Mouse (Mus musculus): Measurements from ENCODE around the gene Olfr1221. TPM values are rescaled to one million over a fixed set of nuclear protein-coding genes. Genes with fewer than 3 reads are reported as not detected.
"Not testable (repeated sequence)": the region's sequence is repeated elsewhere in the genome, so short reads cannot be mapped to it uniquely, and the experiment has no call there.

The Olfr1221 gene
- polyA plus RNA-seq (2012; rRNA removed): not detected in 2 replicates

GRCm38 (mm10) chr2:89117183-89117582 is at the start of gene Olfr1221:
Gene Olfr1221, minus strand, starts transcription at chr2:89117283.
- Histone ChIP-seq H3K4me1 (ENCODE audit: control insufficient read depth, insufficient read depth, insufficient read length) (no peaks in the 10 kb centered on the region), H3K27me3 (ENCODE audit: control insufficient read depth, insufficient read depth, low read length) (no peaks in the 10 kb centered on the region), H3K4me3 (ENCODE audit: extremely low read depth, insufficient read depth, insufficient read length) (no peak within 1 kb of the TSS), H3K27ac (ENCODE audit: insufficient read depth, low read length) (no peak within 1 kb of the TSS), H3K36me3 (ENCODE audit: control insufficient read depth, insufficient read depth, low read length) (no peaks in the 10 kb centered on the region)
- no peak for TF ChIP-seq CTCF (IDR thresholded peaks at IDR 0.05; ENCODE audit: extremely low read depth, insufficient read depth, insufficient read length, insufficient replicate concordance)
- no peak for DNase-seq (ENCODE audit: low read depth in 1 of 2, low spot score in 2 of 2)
- WGBS: 18% methylated on average over 2 of the region's 2 CpGs

GRCm38 (mm10) chr2:89164711-89165110 is 47.6 kb upstream of the Olfr1221 start:
- 88% methylated on average over 4 of the region's 4 CpGs for WGBS
- not testable (repeated sequence) for DNase-seq (ENCODE audit: low read depth in 1 of 2, low spot score in 2 of 2)

GRCm38 (mm10) chr2:89163991-89164390 is 46.9 kb upstream of the Olfr1221 start, which contains the start of gene Olfr1224-ps1:
Gene Olfr1224-ps1, minus strand, starts transcription at chr2:89164091.
- H3K27ac ChIP-seq (ENCODE audit: insufficient read depth, low read length); H3K4me1 ChIP-seq (ENCODE audit: control insufficient read depth, insufficient read depth, insufficient read length); DNase-seq (ENCODE audit: low read depth in 1 of 2, low spot score in 2 of 2); H3K36me3 ChIP-seq (ENCODE audit: control insufficient read depth, insufficient read depth, low read length); H3K4me3 ChIP-seq (ENCODE audit: extremely low read depth, insufficient read depth, insufficient read length); H3K27me3 ChIP-seq (ENCODE audit: control insufficient read depth, insufficient read depth, low read length): not testable (repeated sequence)
- WGBS: 88% methylated on average over 8 of the region's 8 CpGs

More at GRCm38 (mm10) chr2:89164711-89165110, 47.6 kb upstream of the Olfr1221 start:
- H3K4me1 ChIP-seq (ENCODE audit: control insufficient read depth, insufficient read depth, insufficient read length); H3K27me3 ChIP-seq (ENCODE audit: control insufficient read depth, insufficient read depth, low read length); H3K36me3 ChIP-seq (ENCODE audit: control insufficient read depth, insufficient read depth, low read length); H3K27ac ChIP-seq (ENCODE audit: insufficient read depth, low read length); H3K4me3 ChIP-seq (ENCODE audit: extremely low read depth, insufficient read depth, insufficient read length): not testable (repeated sequence)

GRCm38 (mm10) chr2:89151460-89151859 is 34.4 kb upstream of the Olfr1221 start, which contains the start of gene Olfr1223:
Gene Olfr1223, minus strand, starts transcription at chr2:89151560.
- TF ChIP-seq CTCF (IDR thresholded peaks at IDR 0.05; ENCODE audit: extremely low read depth, insufficient read depth, insufficient read length, insufficient replicate concordance): no peak
- TF ChIP-seq POLR2A (IDR thresholded peaks at IDR 0.05; ENCODE audit: low read depth, low read length): no peak
- Histone ChIP-seq H3K27me3 (ENCODE audit: control insufficient read depth, insufficient read depth, low read length) (no peaks in the 10 kb centered on the region), H3K4me1 (ENCODE audit: control insufficient read depth, insufficient read depth, insufficient read length) (no peaks in the 10 kb centered on the region), H3K27ac (ENCODE audit: insufficient read depth, low read length) (no peak within 1 kb of the TSS), H3K36me3 (ENCODE audit: control insufficient read depth, insufficient read depth, low read length) (no peaks in the 10 kb centered on the region), H3K4me3 (ENCODE audit: extremely low read depth, insufficient read depth, insufficient read length) (no peak within 1 kb of the TSS)
- 64% methylated on average over 1 of the region's 1 CpGs for WGBS
- DNase-seq (ENCODE audit: low read depth in 1 of 2, low spot score in 2 of 2): no peak

GRCm38 (mm10) chr2:89132954-89133353 is 15.9 kb upstream of the Olfr1221 start, which contains the start of gene Olfr1222:
Gene Olfr1222, minus strand, starts transcription at chr2:89133054.
- DNase-seq (ENCODE audit: low read depth in 1 of 2, low spot score in 2 of 2): no peak
- H3K36me3 ChIP-seq (ENCODE audit: control insufficient read depth, insufficient read depth, low read length): no peaks in the 10 kb centered on the region
- no peak within 1 kb of the TSS for H3K4me3 ChIP-seq (ENCODE audit: extremely low read depth, insufficient read depth, insufficient read length)
- no peak within 1 kb of the TSS for H3K27ac ChIP-seq (ENCODE audit: insufficient read depth, low read length)
- H3K4me1 ChIP-seq (ENCODE audit: control insufficient read depth, insufficient read depth, insufficient read length): no peaks in the 10 kb centered on the region
- H3K27me3 ChIP-seq (ENCODE audit: control insufficient read depth, insufficient read depth, low read length): no peaks in the 10 kb centered on the region
- WGBS: 84% methylated on average over 3 of the region's 3 CpGs
- no peak for TF ChIP-seq CTCF (IDR thresholded peaks at IDR 0.05; ENCODE audit: extremely low read depth, insufficient read depth, insufficient read length, insufficient replicate concordance)
- TF ChIP-seq POLR2A (IDR thresholded peaks at IDR 0.05; ENCODE audit: low read depth, low read length): no peak

GRCm38 (mm10) chr2:89106735-89107134 is 10.3 kb downstream of the Olfr1221 start, which contains the start of gene Olfr1220:
Gene Olfr1220, minus strand, starts transcription at chr2:89106835.
- H3K27me3 ChIP-seq (ENCODE audit: control insufficient read depth, insufficient read depth, low read length): no peaks in the 10 kb centered on the region
- H3K4me1 ChIP-seq (ENCODE audit: control insufficient read depth, insufficient read depth, insufficient read length): no peaks in the 10 kb centered on the region
- H3K27ac ChIP-seq (ENCODE audit: insufficient read depth, low read length): no peak within 1 kb of the TSS
- WGBS: 74% methylated on average over 3 of the region's 3 CpGs
- no peak within 1 kb of the TSS for H3K4me3 ChIP-seq (ENCODE audit: extremely low read depth, insufficient read depth, insufficient read length)
- DNase-seq (ENCODE audit: low read depth in 1 of 2, low spot score in 2 of 2): no peak
- TF ChIP-seq CTCF (IDR thresholded peaks at IDR 0.05; ENCODE audit: extremely low read depth, insufficient read depth, insufficient read length, insufficient replicate concordance): no peak
- TF ChIP-seq POLR2A (IDR thresholded peaks at IDR 0.05; ENCODE audit: low read depth, low read length): no peak
- no peaks in the 10 kb centered on the region for H3K36me3 ChIP-seq (ENCODE audit: control insufficient read depth, insufficient read depth, low read length)

GRCm38 (mm10) chr2:89105651-89106050 is 11.4 kb downstream of the Olfr1221 start:
- H3K27ac ChIP-seq (ENCODE audit: insufficient read depth, low read length): no peak overlapping the region
- H3K27me3 ChIP-seq (ENCODE audit: control insufficient read depth, insufficient read depth, low read length): no peaks in the 10 kb centered on the region
- no peak overlapping the region for H3K4me3 ChIP-seq (ENCODE audit: extremely low read depth, insufficient read depth, insufficient read length)
- DNase-seq (ENCODE audit: low read depth in 1 of 2, low spot score in 2 of 2): no peak
- H3K36me3 ChIP-seq (ENCODE audit: control insufficient read depth, insufficient read depth, low read length): no peaks in the 10 kb centered on the region
- no peaks in the 10 kb centered on the region for H3K4me1 ChIP-seq (ENCODE audit: control insufficient read depth, insufficient read depth, insufficient read length)
- TF ChIP-seq POLR2A (IDR thresholded peaks at IDR 0.05; ENCODE audit: low read depth, low read length): no peak
- no peak for TF ChIP-seq CTCF (IDR thresholded peaks at IDR 0.05; ENCODE audit: extremely low read depth, insufficient read depth, insufficient read length, insufficient replicate concordance)

Measured in spleen, adult 2 months (tissue).